Mouse (Mus musculus): ENCODE results near the gene Cox15. TPM values are rescaled to one million over a fixed set of nuclear protein-coding genes. Genes with fewer than 3 reads are reported as not detected.

Gene Cox15
- polyA plus RNA-seq (2012), result 5.7 and 6.1 TPM in 2 replicates

GRCm38 (mm10) chr19:43752489-43753225 lies at the start of gene Cox15, which contains the start of gene Cutc:
TSS of gene Cox15 (minus strand) at chr19:43753000.
TSS of gene Cutc (plus strand) at chr19:43752996.
- TF ChIP-seq GATA1 (IDR thresholded peaks at IDR 0.05; ENCODE audit: low read length), result no peak

- TF ChIP-seq GATA1 (IDR thresholded peaks at IDR 0.05; ENCODE audit: low read length), result no peak
These were observed 48.7 kb upstream of the Cox15 start for GRCm38 (mm10) chr19:43801427-43802051.

DNA sequence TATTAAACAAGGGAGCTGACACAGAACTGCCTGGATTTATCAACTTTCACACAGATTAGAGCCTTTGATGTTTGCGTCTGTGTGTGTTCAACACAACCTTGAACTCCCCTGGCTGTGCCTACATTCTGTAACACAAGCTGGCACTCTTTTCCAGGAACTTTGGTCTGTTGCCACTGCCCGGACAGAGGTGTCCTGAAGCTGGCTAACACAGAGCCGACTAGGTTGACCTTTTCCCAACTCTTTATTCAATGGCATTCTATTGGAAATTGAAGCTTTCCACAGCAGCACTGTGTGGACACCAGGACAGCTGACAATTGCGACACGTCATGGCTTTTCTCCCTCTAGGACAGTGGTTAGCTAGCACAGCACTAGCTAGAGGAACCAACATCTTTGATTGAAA lies 44.4 kb upstream of the Cox15 start:
- TF ChIP-seq GATA1 (IDR thresholded peaks at IDR 0.05; ENCODE audit: low read length), result no peak

- TF ChIP-seq GATA1 (IDR thresholded peaks at IDR 0.05; ENCODE audit: low read length), result no peak
These were observed 42.7 kb upstream of the Cox15 start for GRCm38 (mm10) chr19:43795511-43795910.

GRCm38 (mm10) chr19:43793951-43794350 lies 41.2 kb upstream of the Cox15 start:
- no peak for TF ChIP-seq GATA1 (IDR thresholded peaks at IDR 0.05; ENCODE audit: low read length)

- no peak for TF ChIP-seq GATA1 (IDR thresholded peaks at IDR 0.05; ENCODE audit: low read length)
These were observed 39.7 kb upstream of the Cox15 start for GRCm38 (mm10) chr19:43792537-43792936.

DNA sequence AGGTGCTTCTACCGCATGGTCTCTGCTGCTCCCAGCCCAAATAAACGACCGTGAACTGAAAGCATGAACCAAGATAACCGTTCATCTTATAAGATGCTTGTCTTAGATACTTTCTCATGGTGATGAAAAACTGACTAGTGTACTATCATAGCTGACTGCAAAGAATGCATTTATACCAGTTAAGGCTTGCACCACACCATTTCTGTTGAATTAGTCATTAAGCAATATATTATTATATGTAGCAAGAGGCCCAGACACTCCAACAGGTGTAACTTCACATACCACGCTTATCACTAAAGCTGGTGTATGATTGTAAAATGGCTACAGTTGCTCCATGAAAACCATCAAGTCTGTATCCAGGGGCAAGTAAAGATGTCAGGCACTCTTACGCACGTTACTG lies 37.0 kb upstream of the Cox15 start:
- TF ChIP-seq GATA1 (IDR thresholded peaks at IDR 0.05; ENCODE audit: low read length), result no peak

GRCm38 (mm10) chr19:43786249-43787026 lies 33.6 kb upstream of the Cox15 start:
- no peak for TF ChIP-seq GATA1 (IDR thresholded peaks at IDR 0.05; ENCODE audit: low read length)

GRCm38 (mm10) chr19:43784761-43785160 lies 32.0 kb upstream of the Cox15 start:
- peak; percentile 14 for TF ChIP-seq GATA1 (IDR thresholded peaks at IDR 0.05; ENCODE audit: low read length)

- TF ChIP-seq GATA1 (IDR thresholded peaks at IDR 0.05; ENCODE audit: low read length), result no peak
These were observed 29.2 kb upstream of the Cox15 start, which contains the start of gene Abcc2 for GRCm38 (mm10) chr19:43781980-43782379. TSS of gene Abcc2 (plus strand) at chr19:43782192.

DNA sequence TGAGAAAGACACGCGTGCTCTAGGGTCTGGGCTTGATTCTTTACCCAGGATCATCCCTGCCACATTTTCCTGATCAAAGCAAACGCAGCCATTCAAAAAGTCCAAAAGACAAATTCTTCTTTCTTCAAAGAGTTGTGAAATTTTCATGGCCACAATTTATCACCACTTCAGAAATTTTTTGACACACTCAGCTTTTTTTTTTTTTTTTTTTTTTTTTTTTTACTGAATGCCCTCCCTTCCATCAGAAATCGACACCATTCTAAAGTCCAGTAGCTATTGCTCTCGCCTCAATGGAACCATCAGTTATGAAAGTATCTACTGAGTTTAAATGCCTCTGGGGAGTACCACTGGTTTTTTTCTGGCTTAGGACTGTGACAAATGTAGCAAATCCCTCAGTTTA lies 27.6 kb upstream of the Cox15 start:
- no peak for TF ChIP-seq GATA1 (IDR thresholded peaks at IDR 0.05; ENCODE audit: low read length)

DNA sequence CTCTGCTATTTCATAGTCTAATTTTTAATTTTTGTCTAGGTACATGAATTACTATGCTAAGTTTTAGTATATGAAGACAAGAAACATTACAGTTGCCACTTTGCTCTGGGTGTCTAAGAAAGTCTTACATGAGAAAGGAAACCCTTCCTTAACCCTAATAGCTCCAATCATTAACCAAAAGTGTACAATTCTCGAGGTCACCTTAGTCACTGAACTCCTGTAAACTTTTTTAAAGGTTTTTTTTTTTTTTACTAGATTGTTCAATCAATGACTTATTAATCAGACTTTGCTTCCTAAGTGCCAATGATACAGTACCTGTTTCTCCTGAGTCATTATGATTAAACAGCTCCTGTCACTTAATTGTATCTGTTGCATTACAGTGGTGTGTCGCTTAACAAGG lies 24.5 kb upstream of the Cox15 start:
- TF ChIP-seq GATA1 (IDR thresholded peaks at IDR 0.05; ENCODE audit: low read length), result no peak

DNA sequence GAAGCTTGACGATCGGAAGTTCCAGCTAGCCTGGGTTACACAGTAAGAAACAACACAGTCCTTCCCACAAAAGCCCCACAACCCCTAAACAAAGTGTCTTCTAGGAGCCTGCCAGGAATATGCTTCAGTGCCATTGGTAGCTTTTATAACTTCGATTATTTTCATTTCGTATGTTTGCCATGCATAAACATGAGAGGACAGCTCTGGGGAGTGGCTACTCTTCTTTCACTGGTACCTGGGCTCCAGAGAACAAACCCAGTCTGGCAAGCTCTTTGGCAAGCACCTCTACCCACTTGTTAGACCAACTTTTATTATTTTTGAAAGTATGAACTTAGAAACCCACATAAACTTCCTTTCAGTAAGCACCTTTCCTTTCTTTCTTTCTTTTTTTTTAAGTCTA lies 23.8 kb upstream of the Cox15 start:
- TF ChIP-seq GATA1 (IDR thresholded peaks at IDR 0.05; ENCODE audit: low read length), result no peak

- TF ChIP-seq GATA1 (IDR thresholded peaks at IDR 0.05; ENCODE audit: low read length), result no peak
These were observed 22.6 kb upstream of the Cox15 start for GRCm38 (mm10) chr19:43775433-43775832.

DNA sequence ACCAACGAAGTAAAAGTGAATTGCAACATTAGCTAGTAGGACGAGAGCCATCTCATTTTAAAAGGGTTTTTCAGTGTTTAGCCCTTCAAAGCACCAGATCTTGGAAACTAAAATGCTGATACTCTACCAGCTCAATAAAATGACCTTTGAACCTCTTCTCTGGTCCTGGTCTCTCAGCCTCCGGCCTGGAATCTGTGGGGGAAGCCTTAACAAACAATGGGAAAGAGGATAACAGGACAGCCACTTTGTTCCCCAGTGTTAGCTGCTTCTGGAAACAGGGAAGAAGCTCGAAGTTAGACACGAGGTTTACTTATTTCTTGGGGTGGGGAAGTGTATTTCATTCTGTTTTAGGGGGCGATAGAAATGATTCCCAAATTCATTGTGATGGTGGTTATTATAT lies 19.5 kb upstream of the Cox15 start:
- TF ChIP-seq GATA1 (IDR thresholded peaks at IDR 0.05; ENCODE audit: low read length), result no peak

- TF ChIP-seq GATA1 (IDR thresholded peaks at IDR 0.05; ENCODE audit: low read length), result peak; percentile 17
These were observed 18.7 kb upstream of the Cox15 start for GRCm38 (mm10) chr19:43771499-43771969.
